Mouse (Mus musculus) hindbrain, embryonic 11.5 days (tissue): ENCODE measurements at regions not wholly inside any gene's neighbourhood (a gene's known extent, or its start where the extent isn't known, plus 50 kb on each side); places are given as distances from the start of the nearest gene placed in this dataset.

Experiments
- ATAC-seq: fragments of 200-750 bp; cut with Nextera tagmentation; 2 replicates; pipeline ENCODE4 v1.8.0; 2017; ENCODE audit warnings: mild to moderate bottlenecking, moderate TSS enrichment, moderate library complexity; ENCODE audit not compliant: low FRiP score
- DNase-seq: peaks from one replicate; pipeline ENCODE4 v3.0.0-alpha.2; 2015; ENCODE audit warnings: low spot score
- H3K27ac ChIP-seq: fragments of 300-500 bp; sonication (generic); 2 replicates; pipeline ENCODE4 v1.5.1; 2014; ENCODE audit warnings: mild to moderate bottlenecking, low read depth, low read length
- H3K27me3 ChIP-seq: fragments of 300-500 bp; sonication (generic); 2 replicates; pipeline ENCODE4 v1.6.1; 2014; ENCODE audit warnings: mild to moderate bottlenecking, low read length, moderate library complexity, mixed read lengths; ENCODE audit not compliant: control insufficient read depth, insufficient read depth
- H3K36me3 ChIP-seq: fragments of 300-500 bp; sonication (generic); 2 replicates; pipeline ENCODE4 v1.6.1; 2014; ENCODE audit warnings: mild to moderate bottlenecking, low read length, moderate library complexity, mixed read lengths; ENCODE audit not compliant: control insufficient read depth, insufficient read depth
- H3K4me1 ChIP-seq: fragments of 300-500 bp; sonication (generic); replicated peaks from 2 replicates; pipeline ENCODE4 v1.6.1; 2014; ENCODE audit warnings: low read length, mixed read lengths; ENCODE audit not compliant: control insufficient read depth, insufficient read depth
- H3K4me2 ChIP-seq: fragments of 300-500 bp; sonication (generic); replicated peaks from 2 replicates; pipeline ENCODE4 v1.6.1; 2014; ENCODE audit warnings: mild to moderate bottlenecking, low read depth, low read length
- H3K4me3 ChIP-seq: fragments of 300-500 bp; sonication (generic); 2 replicates; pipeline ENCODE4 v1.5.1; 2014; ENCODE audit warnings: low read depth, low read length
- H3K9ac ChIP-seq: fragments of 300-500 bp; sonication (generic); 2 replicates; pipeline ENCODE4 v1.6.1; 2014; ENCODE audit warnings: low read depth, low read length
- H3K9me3 ChIP-seq: fragments of 300-500 bp; sonication (generic); 2 replicates; pipeline ENCODE4 v1.6.1; 2016; ENCODE audit warnings: low read length; ENCODE audit not compliant: control insufficient read depth
- WGBS: fragments of 180-500 bp; shearing (Covaris S2); extraction: QIAGEN DNeasy Blood & Tissue Kit; methylation state at CpG from one replicate; pipeline ENCODE4 v1.1.7; 2014; 5-methylcytosine and 5-hydroxymethylcytosine counted together

DNA sequence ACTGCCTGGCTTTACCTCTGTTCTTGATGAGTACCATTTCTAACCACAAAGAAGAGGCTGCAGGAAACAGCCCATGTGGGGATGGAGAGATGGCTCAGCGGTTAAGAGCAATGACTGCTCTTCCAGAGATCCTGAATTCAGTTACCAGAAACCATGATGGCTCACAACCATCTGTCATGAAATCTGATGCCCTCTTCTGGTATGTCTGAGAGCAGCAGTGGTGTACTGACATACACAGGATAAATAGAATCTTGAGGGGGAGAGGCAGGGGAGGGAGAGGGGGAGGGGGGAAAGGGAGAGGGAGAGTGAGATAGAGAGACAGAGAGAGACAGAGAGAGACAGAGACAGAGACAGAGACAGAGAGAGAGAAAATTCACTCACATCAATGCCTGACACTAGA, 125.5 kb downstream of the Tsen15 start:
- WGBS: 89% methylated on average over 1 of the region's 1 CpGs
- Histone ChIP-seq H3K4me2 (no peak overlapping the region), H3K4me3 (no peak overlapping the region), H3K4me1 (no peaks in the 10 kb centered on the region), H3K36me3 (no peaks in the 10 kb centered on the region), H3K27ac (no peak overlapping the region), H3K27me3 (no peaks in the 10 kb centered on the region), H3K9me3 (no peaks in the 10 kb centered on the region), H3K9ac (no peak overlapping the region)
- peak; percentile 22 for DNase-seq
- ATAC-seq: peak; percentile 44; the same call in 1 of the 2 replicates

DNA sequence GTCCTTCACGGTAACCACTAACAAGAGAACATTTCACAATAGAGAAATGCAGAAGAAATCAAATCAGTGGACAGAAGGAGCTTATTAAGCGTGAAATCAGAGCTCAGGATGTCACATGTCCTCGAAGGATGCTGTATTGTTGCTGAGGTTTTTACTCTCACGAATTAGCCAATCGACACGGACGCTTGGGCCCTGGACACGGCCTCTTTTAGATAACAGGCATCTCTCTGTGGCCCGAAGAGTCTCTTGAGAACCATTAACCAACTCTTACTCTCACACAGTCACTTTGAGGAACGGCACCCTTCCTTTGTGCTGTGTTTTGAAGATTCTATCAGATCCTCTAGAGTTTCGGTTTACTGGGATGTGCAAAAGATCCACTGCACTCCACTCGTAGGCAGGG, 128.2 kb downstream of the Tsen15 start:
- Histone ChIP-seq H3K4me2 (no peak overlapping the region), H3K9ac (no peak overlapping the region), H3K4me3 (no peak overlapping the region), H3K36me3 (no peaks in the 10 kb centered on the region), H3K27me3 (no peaks in the 10 kb centered on the region), H3K27ac (no peak overlapping the region), H3K4me1 (no peaks in the 10 kb centered on the region), H3K9me3 (no peaks in the 10 kb centered on the region)
- ATAC-seq (peak; percentile 37; the same call in 1 of the 2 replicates), DNase-seq (peak; percentile 12)
- 49% methylated on average over 12 of the region's 12 CpGs for WGBS

DNA sequence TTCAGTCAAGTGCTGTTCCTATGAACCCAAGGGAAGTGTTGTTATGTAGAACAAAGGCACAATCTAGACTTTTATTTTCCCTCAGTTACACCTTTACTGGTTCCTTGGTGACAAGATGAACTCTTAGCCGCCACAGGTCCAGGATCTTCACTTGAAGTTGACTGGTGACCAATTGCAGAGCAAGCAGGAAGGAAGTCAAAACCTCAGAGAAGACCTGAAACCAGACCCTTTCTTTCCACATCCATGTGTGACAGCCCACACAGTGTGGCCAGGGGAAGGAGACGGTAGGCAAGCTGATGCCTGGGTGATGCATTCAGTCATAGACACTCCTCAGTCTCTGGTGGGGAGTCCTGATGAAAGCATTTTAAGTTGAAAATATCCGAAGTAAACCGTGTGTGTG, 132.6 kb downstream of the Tsen15 start:
- H3K27me3 ChIP-seq: no peaks in the 10 kb centered on the region
- no peaks in the 10 kb centered on the region for H3K36me3 ChIP-seq
- ATAC-seq: no peak
- H3K27ac ChIP-seq: no peak overlapping the region
- H3K9ac ChIP-seq: no peak overlapping the region
- no peak overlapping the region for H3K4me3 ChIP-seq
- no peak for DNase-seq
- H3K9me3 ChIP-seq: no peaks in the 10 kb centered on the region
- no peak overlapping the region for H3K4me2 ChIP-seq
- no peaks in the 10 kb centered on the region for H3K4me1 ChIP-seq
- WGBS: 79% methylated on average over 4 of the region's 4 CpGs

DNA sequence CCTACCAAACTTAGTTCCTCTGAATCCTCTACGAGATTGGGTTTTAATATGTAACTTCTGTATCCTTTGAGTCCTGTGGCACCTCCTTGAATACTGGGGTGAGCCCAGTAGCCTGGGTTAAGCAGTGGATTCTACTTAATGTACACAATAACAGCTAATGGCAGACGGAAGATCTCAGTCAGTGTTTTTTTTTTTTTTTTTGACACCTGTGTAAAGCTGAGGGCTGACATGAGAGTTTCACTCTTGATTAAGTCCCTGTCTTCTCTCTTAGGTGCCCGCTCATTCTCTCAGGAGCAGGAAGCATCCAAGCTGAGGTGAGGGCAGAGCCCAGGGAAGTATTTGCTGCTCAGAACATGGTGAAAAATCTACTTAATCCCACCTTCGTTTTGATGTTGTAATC, 133.0 kb downstream of the Tsen15 start:
- Histone ChIP-seq H3K9me3 (no peaks in the 10 kb centered on the region), H3K4me1 (no peaks in the 10 kb centered on the region), H3K9ac (no peak overlapping the region), H3K27me3 (no peaks in the 10 kb centered on the region), H3K4me2 (no peak overlapping the region), H3K4me3 (no peak overlapping the region), H3K27ac (peak overlapping the region; percentile 51; the same call in 1 of the 2 replicates), H3K36me3 (no peaks in the 10 kb centered on the region)
- no peak for DNase-seq
- 87% methylated on average over 4 of the region's 4 CpGs for WGBS
- no peak for ATAC-seq

DNA sequence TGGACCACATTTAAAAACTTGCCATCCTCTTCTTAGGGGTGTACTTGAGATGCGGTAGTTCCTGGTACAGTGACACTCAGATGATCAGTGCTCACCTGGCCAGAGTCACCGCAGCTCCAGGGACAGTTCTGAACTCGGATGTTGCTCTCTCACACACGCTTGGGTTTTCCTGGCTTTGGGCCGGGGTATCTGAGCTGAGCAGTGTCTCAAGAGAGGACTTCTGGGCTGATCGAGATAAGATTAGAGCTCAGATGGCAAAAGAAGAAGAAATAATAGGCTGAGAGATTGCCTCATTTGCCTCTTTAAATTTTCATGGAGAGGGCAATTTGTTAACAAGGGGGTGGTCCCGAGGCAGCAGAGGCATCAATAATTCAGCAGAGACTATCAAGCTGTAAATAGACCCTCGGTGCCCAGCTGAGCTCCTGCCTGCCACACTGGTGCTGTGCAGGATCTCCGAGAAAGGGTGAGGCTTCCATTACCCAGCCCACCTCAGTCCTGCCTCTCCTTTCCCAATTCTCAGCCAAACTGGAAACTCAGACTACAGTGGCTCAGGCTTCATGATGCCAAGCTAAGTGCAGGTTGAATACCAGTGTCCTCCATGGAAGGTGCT, 133.7 kb downstream of the Tsen15 start:
- Histone ChIP-seq H3K4me3 (no peak overlapping the region), H3K4me2 (no peak overlapping the region), H3K9ac (no peak overlapping the region), H3K4me1 (no peaks in the 10 kb centered on the region), H3K9me3 (no peaks in the 10 kb centered on the region), H3K36me3 (no peaks in the 10 kb centered on the region), H3K27ac (peak overlapping the region; percentile 51; the same call in 1 of the 2 replicates), H3K27me3 (no peaks in the 10 kb centered on the region)
- DNase-seq (peak; percentile 30), ATAC-seq (peak; percentile 79)
- WGBS: 71% methylated on average over 9 of the region's 9 CpGs

DNA sequence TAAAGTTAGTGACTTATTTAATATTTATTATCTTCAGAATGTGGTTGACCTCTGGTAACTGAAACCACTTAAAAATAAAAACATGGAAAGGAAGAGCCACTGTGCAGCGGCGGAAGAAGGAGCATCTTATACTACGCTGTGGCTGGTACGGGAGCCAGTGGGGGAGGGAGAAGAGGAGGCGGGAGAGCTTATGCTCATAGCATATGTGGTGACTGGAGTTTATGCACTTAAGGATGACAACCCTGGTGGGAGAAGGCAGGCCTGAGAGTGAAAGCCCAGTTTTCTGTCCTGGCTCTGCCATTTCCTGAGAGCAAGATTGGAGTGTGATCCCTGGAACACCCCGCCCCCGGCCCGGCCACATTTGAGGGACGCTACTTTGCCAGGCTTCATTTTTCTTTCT, 145.5 kb downstream of the Tsen15 start:
- H3K4me2 ChIP-seq: no peak overlapping the region
- no peaks in the 10 kb centered on the region for H3K4me1 ChIP-seq
- no peak overlapping the region for H3K9ac ChIP-seq
- no peaks in the 10 kb centered on the region for H3K27me3 ChIP-seq
- ATAC-seq (no peak), DNase-seq (no peak)
- H3K4me3 ChIP-seq: no peak overlapping the region
- no peaks in the 10 kb centered on the region for H3K9me3 ChIP-seq
- H3K27ac ChIP-seq: no peak overlapping the region
- no peaks in the 10 kb centered on the region for H3K36me3 ChIP-seq
- WGBS: 95% methylated on average over 9 of the region's 9 CpGs

DNA sequence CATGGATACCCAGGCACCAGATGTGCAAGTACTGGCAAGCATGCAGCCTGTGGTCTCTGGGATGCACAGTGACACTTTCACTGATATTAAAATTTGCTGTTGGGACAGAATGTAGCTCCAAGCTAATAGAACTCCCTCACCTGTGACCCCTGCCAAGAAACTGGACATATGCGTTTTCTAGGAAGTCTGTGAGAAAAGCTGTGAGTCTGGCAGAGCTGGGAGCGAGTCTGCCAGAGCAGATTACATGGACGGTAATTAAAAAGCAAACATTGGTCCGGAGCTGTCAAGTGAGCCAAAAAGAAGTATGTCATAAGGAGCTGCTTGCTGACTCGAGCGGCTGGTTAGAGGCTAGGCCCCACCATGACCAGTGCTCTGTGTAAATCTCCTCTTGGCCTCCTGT, 147.1 kb downstream of the Tsen15 start:
- Histone ChIP-seq H3K4me2 (no peak overlapping the region), H3K27me3 (no peaks in the 10 kb centered on the region), H3K9me3 (no peaks in the 10 kb centered on the region), H3K27ac (no peak overlapping the region), H3K36me3 (no peaks in the 10 kb centered on the region), H3K9ac (no peak overlapping the region), H3K4me1 (no peaks in the 10 kb centered on the region), H3K4me3 (no peak overlapping the region)
- 84% methylated on average over 6 of the region's 6 CpGs for WGBS
- ATAC-seq (no peak), DNase-seq (no peak)

DNA sequence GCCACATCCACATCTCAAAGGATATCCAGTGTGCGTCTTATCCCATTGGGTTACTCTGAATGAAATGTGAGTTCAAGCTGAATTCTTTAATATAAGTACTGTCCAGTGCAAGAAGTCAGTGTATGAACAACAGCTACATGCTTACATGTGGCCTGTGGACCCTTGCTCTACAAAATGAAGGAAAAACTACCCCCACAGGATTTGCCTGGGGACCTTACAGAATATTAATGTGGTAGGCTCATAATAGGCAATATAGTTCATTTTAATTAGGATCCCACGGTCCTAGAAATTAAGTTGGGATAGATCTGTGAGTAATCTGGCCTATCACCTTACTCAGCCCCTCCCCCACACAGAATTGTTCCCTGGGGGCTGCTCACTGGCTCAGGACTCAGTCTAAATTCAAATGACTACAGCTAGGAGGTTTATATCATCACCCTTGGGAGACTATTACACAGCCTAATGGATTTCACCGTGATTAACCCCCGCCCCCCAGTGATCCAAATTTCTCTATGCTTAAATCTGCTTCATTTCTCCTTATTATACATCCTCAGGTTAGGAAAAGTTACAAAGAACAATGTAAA, 145.4 kb upstream of the 1700025G04Rik start:
- no peak overlapping the region for H3K4me3 ChIP-seq
- ATAC-seq (peak; percentile 78), DNase-seq (peak; percentile 46)
- no peaks in the 10 kb centered on the region for H3K36me3 ChIP-seq
- 76% methylated on average over 4 of the region's 4 CpGs for WGBS
- no peak overlapping the region for H3K4me2 ChIP-seq
- H3K9ac ChIP-seq: no peak overlapping the region
- H3K27me3 ChIP-seq: no peaks in the 10 kb centered on the region
- no peak overlapping the region for H3K27ac ChIP-seq
- H3K9me3 ChIP-seq: no peaks in the 10 kb centered on the region
- no peaks in the 10 kb centered on the region for H3K4me1 ChIP-seq

DNA sequence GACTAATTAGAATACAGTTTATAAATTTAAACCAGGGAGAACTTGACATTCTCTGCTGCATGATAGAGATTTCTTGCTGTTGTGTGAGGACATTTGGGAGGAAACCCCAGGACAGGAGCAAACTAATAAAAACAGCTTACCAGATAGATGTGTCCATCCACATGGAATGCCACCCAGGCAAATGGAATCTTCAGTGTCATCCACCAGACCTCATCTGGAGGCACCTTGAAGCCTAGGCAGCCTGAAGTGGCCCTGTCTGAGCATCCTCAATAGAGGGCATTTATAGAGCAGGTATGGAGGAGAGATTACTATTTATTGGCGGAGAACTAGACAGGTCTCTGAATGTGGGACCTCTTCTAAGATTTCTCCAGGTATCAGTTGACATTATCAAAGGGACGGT, 144.8 kb upstream of the 1700025G04Rik start:
- ATAC-seq: no peak

More for the DNA sequence above, 144.8 kb upstream of the 1700025G04Rik start:
- Histone ChIP-seq H3K9ac (no peak overlapping the region), H3K9me3 (no peaks in the 10 kb centered on the region), H3K27ac (no peak overlapping the region), H3K4me2 (no peak overlapping the region), H3K4me1 (no peaks in the 10 kb centered on the region), H3K36me3 (no peaks in the 10 kb centered on the region), H3K4me3 (no peak overlapping the region), H3K27me3 (no peaks in the 10 kb centered on the region)
- WGBS: 98% methylated on average over 2 of the region's 2 CpGs
- no peak for DNase-seq
